Mouse (Mus musculus) heart, embryonic 11.5 days (tissue): ENCODE measurements around the gene Anapc2. TPM values are rescaled to one million over a fixed set of nuclear protein-coding genes. Genes with fewer than 3 reads are reported as not detected.
A peak's percentile ranks its signal among the peaks of the same experiment; 100 is the strongest.

ENCODE experiments used
- ATAC-seq: fragments of 200-750 bp; cut with Nextera tagmentation; replicated peaks from 2 replicates; pipeline ENCODE4 v1.8.0; 2017; ENCODE audit warnings: moderate library complexity; ENCODE audit not compliant: insufficient number of reproducible peaks, low FRiP score, low TSS enrichment
- H3K27ac ChIP-seq: fragments of 300-500 bp; sonication (generic); 2 replicates; pipeline ENCODE4 v1.5.1; 2014; ENCODE audit warnings: mild to moderate bottlenecking, low read depth, low read length
- H3K27me3 ChIP-seq: fragments of 300-500 bp; sonication (generic); 2 replicates; pipeline ENCODE4 v1.6.1; 2014; ENCODE audit warnings: mild to moderate bottlenecking, low read length, mixed read lengths; ENCODE audit not compliant: control insufficient read depth, insufficient read depth
- H3K36me3 ChIP-seq: fragments of 300-500 bp; sonication (generic); 2 replicates; pipeline ENCODE4 v1.6.1; 2014; ENCODE audit warnings: mild to moderate bottlenecking, low read length, moderate library complexity, mixed read lengths; ENCODE audit not compliant: control insufficient read depth, insufficient read depth
- H3K4me1 ChIP-seq: fragments of 300-500 bp; sonication (generic); 2 replicates; pipeline ENCODE4 v1.6.1; 2014; ENCODE audit warnings: low read length; ENCODE audit not compliant: control insufficient read depth, insufficient read depth
- H3K4me2 ChIP-seq: fragments of 300-500 bp; sonication (generic); 2 replicates; pipeline ENCODE4 v1.6.1; 2014; ENCODE audit warnings: mild to moderate bottlenecking, moderate library complexity
- H3K4me3 ChIP-seq: fragments of 300-500 bp; sonication (generic); 2 replicates; pipeline ENCODE4 v1.5.1; 2014; ENCODE audit warnings: low read depth, low read length
- H3K9ac ChIP-seq: fragments of 300-500 bp; sonication (generic); 2 replicates; pipeline ENCODE4 v1.6.1; 2014; ENCODE audit warnings: mild to moderate bottlenecking, low read depth, low read length, moderate library complexity
- H3K9me3 ChIP-seq: fragments of 300-500 bp; sonication (generic); replicated peaks from 2 replicates; pipeline ENCODE4 v1.6.1; 2016; ENCODE audit warnings: low read length; ENCODE audit not compliant: control insufficient read depth
- whole genome bisulfite sequencing: fragments of 180-500 bp; shearing (Covaris S2); extraction: QIAGEN DNeasy Blood & Tissue Kit; methylation state at CpG from one replicate; pipeline ENCODE4 v1.1.7; 2014; ENCODE audit not compliant: insufficient replicate concordance; 5-methylcytosine and 5-hydroxymethylcytosine counted together
- polyA plus RNA-seq: library from polyadenylated mRNA; unstranded; fragments of >200 nt; fragmentation: Nextera tagmentation; extraction: Ambion mirVana; gene quantifications from 2 replicates; pipeline ENCODE4 v1.2.1, GENCODE M21; 2014

Anapc2 gene
- polyA plus RNA-seq, 1 experiment from 2014 or later, result 73.0 TPM

GRCm38 (mm10) chr2:25236614-25237013 is 35.7 kb upstream of the Anapc2 start, which contains the start of gene Rnf224:
TSS of gene Rnf224 (minus strand) at chr2:25236787.
- peaks cover 22% of the 10 kb centered on the region for H3K27me3 ChIP-seq

GRCm38 (mm10) chr2:25237522-25237921 is 34.8 kb upstream of the Anapc2 start:
- peaks cover 26% of the 10 kb centered on the region for H3K27me3 ChIP-seq
- ATAC-seq, result no peak

More at GRCm38 (mm10) chr2:25236614-25237013, 35.7 kb upstream of the Anapc2 start, which contains the start of gene Rnf224:
- Histone ChIP-seq H3K4me1 (peaks cover 13% of the 10 kb centered on the region), H3K36me3 (no peaks in the 10 kb centered on the region), H3K9ac (no peak within 1 kb of the TSS), H3K4me3 (no peak within 1 kb of the TSS), H3K4me2 (no peak within 1 kb of the TSS; the same call in 1 of the 2 replicates), H3K9me3 (no peaks in the 10 kb centered on the region), H3K27ac (no peak within 1 kb of the TSS)
- WGBS, result 20% methylated on average over 8 of the region's 8 CpGs
- no peak for ATAC-seq

GRCm38 (mm10) chr2:25238106-25238505 is 34.2 kb upstream of the Anapc2 start:
- peaks cover 28% of the 10 kb centered on the region for H3K27me3 ChIP-seq

More at GRCm38 (mm10) chr2:25237522-25237921, 34.8 kb upstream of the Anapc2 start:
- Histone ChIP-seq H3K4me2 (no peak overlapping the region), H3K9ac (no peak overlapping the region), H3K27ac (no peak overlapping the region), H3K4me3 (no peak overlapping the region), H3K9me3 (no peaks in the 10 kb centered on the region), H3K4me1 (peaks cover 17% of the 10 kb centered on the region), H3K36me3 (no peaks in the 10 kb centered on the region)
- 61% methylated on average over 4 of the region's 4 CpGs for WGBS

GRCm38 (mm10) chr2:25239766-25240165 is 32.5 kb upstream of the Anapc2 start:
- no peak overlapping the region for H3K4me3 ChIP-seq
- no peak overlapping the region for H3K9ac ChIP-seq
- no peak for ATAC-seq
- H3K36me3 ChIP-seq, result no peaks in the 10 kb centered on the region
- no peak overlapping the region for H3K27ac ChIP-seq
- peaks cover 20% of the 10 kb centered on the region for H3K4me1 ChIP-seq
- H3K4me2 ChIP-seq, result no peak overlapping the region
- peaks cover 36% of the 10 kb centered on the region for H3K27me3 ChIP-seq
- H3K9me3 ChIP-seq, result no peaks in the 10 kb centered on the region
- WGBS, result 93% methylated on average over 3 of the region's 3 CpGs

More at GRCm38 (mm10) chr2:25238106-25238505, 34.2 kb upstream of the Anapc2 start:
- Histone ChIP-seq H3K9me3 (no peaks in the 10 kb centered on the region), H3K9ac (no peak overlapping the region), H3K4me2 (no peak overlapping the region), H3K4me1 (peaks cover 20% of the 10 kb centered on the region), H3K27ac (no peak overlapping the region), H3K36me3 (no peaks in the 10 kb centered on the region), H3K4me3 (no peak overlapping the region)
- ATAC-seq, result no peak

GRCm38 (mm10) chr2:25240310-25240709 is 32.0 kb upstream of the Anapc2 start:
- 50% methylated on average over 8 of the region's 8 CpGs for WGBS
- peaks cover 20% of the 10 kb centered on the region for H3K4me1 ChIP-seq
- no peaks in the 10 kb centered on the region for H3K9me3 ChIP-seq
- H3K27ac ChIP-seq, result no peak overlapping the region
- H3K27me3 ChIP-seq, result peaks cover 31% of the 10 kb centered on the region
- H3K9ac ChIP-seq, result peak overlapping the region; percentile 56; the same call in 1 of the 2 replicates
- H3K36me3 ChIP-seq, result no peaks in the 10 kb centered on the region
- peak overlapping the region; percentile 38 for H3K4me3 ChIP-seq
- no peak for ATAC-seq
- H3K4me2 ChIP-seq, result peak overlapping the region; percentile 98

- Histone ChIP-seq H3K9me3 (no peaks in the 10 kb centered on the region), H3K27me3 (peaks cover 31% of the 10 kb centered on the region), H3K27ac (no peak overlapping the region), H3K36me3 (no peaks in the 10 kb centered on the region), H3K4me1 (peaks cover 20% of the 10 kb centered on the region), H3K9ac (peak overlapping the region; percentile 56), H3K4me2 (peak overlapping the region; percentile 98), H3K4me3 (peak overlapping the region; percentile 38)
- ATAC-seq, result peak; percentile 74
- 1% methylated on average over 29 of the region's 29 CpGs for WGBS
These were observed 31.4 kb upstream of the Anapc2 start for GRCm38 (mm10) chr2:25240723-25241437.

- Histone ChIP-seq H3K4me3 (peak overlapping the region; percentile 58), H3K9me3 (no peaks in the 10 kb centered on the region), H3K27ac (no peak overlapping the region), H3K27me3 (peaks cover 31% of the 10 kb centered on the region), H3K36me3 (no peaks in the 10 kb centered on the region; the same call in 1 of the 2 replicates), H3K4me2 (peak overlapping the region; percentile 98), H3K4me1 (peaks cover 20% of the 10 kb centered on the region), H3K9ac (peak overlapping the region; percentile 66; the same call in 1 of the 2 replicates)
- peak; percentile 27; the same call in 1 of the 2 replicates for ATAC-seq
- 20% methylated on average over 6 of the region's 6 CpGs for WGBS
These were observed 30.9 kb upstream of the Anapc2 start for GRCm38 (mm10) chr2:25241438-25241775.

GRCm38 (mm10) chr2:25242101-25242506 is 30.2 kb upstream of the Anapc2 start, which contains the start of the genes Rnf208 and Cysrt1:
TSS of gene Rnf208 (plus strand) at chr2:25242255.
TSS of gene Cysrt1 (minus strand) at chr2:25242452.
- H3K4me2 ChIP-seq, result peak within 1 kb of the TSS; percentile 98
- H3K9ac ChIP-seq, result peak within 1 kb of the TSS; percentile 66
- H3K9me3 ChIP-seq, result no peaks in the 10 kb centered on the region
- H3K27ac ChIP-seq, result no peak within 1 kb of the TSS
- peaks cover 31% of the 10 kb centered on the region for H3K27me3 ChIP-seq
- H3K36me3 ChIP-seq, result no peaks in the 10 kb centered on the region; the same call in 1 of the 2 replicates
- H3K4me1 ChIP-seq, result peaks cover 20% of the 10 kb centered on the region
- under 1% methylated on average over 55 of the region's 59 CpGs for WGBS
- ATAC-seq, result no peak
- peak within 1 kb of the TSS; percentile 58 for H3K4me3 ChIP-seq
